Comparison of ENCODE assay signal across 19 mouse cellular contexts in genomic region chr2:136600651-136601170, GRCm38 (mm10).
"Had no signal": no experiment of that assay in that cellular context is flagged by ENCODE, and none has a peak within 500 bp of the region (broad histone marks: within the 10 kb centered on the region; RNA-seq: fewer than 3 reads in every experiment).

No protein-coding gene starts in this region.

- H3K4me3 ChIP-seq: layer of hippocampus, adult 2 months; limb, embryonic 12.5 days; limb, embryonic 15.5 days had no signal

- H3K27ac ChIP-seq: kidney, postnatal 0 days; layer of hippocampus, adult 2 months; limb, embryonic 12.5 days; limb, embryonic 15.5 days; liver, embryonic 14.5 days; stomach, postnatal 0 days had no signal

- DNase-seq: kidney, postnatal 25 days; layer of hippocampus, postnatal 36 days; left cerebral cortex, postnatal 4 days; liver, postnatal 0 days; lung, embryonic 14.5 days; lung, postnatal 10 days; lung, postnatal 4 days; midbrain, embryonic 14.5 days; right cerebral cortex, adult 18-20 months; right cerebral cortex, postnatal 14 days; right cerebral cortex, postnatal 4 days; thymus, adult 18-20 months; thymus, postnatal 36 days had no signal

- H3K36me3 ChIP-seq: limb, embryonic 12.5 days; limb, embryonic 15.5 days had no signal

- H3K4me1 ChIP-seq: limb, embryonic 12.5 days; limb, embryonic 15.5 days had no signal

- H3K27me3 ChIP-seq: limb, embryonic 12.5 days; limb, embryonic 15.5 days had no signal
